Mouse (Mus musculus) lung, embryonic 14.5 days (tissue): ENCODE measurements around the gene Chrne. TPM values are rescaled to one million over a fixed set of nuclear protein-coding genes. Genes with fewer than 3 reads are reported as not detected.

Source experiments
- ATAC-seq: fragments of 200-750 bp; cut with Nextera tagmentation; 2 replicates; pipeline ENCODE4 v1.8.0; 2017; ENCODE audit warnings: mild to moderate bottlenecking, moderate TSS enrichment, moderate library complexity; ENCODE audit not compliant: insufficient read depth
- DNase-seq: peaks from one replicate; pipeline ENCODE4 v3.0.0-alpha.2; 2015
- H3K27ac ChIP-seq: fragments of 300-500 bp; sonication (generic); 2 replicates; pipeline ENCODE4 v1.5.1; 2014; ENCODE audit warnings: low read depth, mild to moderate bottlenecking, moderate library complexity
- H3K27me3 ChIP-seq: fragments of 300-500 bp; sonication (generic); 2 replicates; pipeline ENCODE4 v1.6.1; 2014; ENCODE audit warnings: low read length, control low read depth; ENCODE audit not compliant: insufficient read depth
- H3K36me3 ChIP-seq: fragments of 300-500 bp; sonication (generic); 2 replicates; pipeline ENCODE4 v1.6.1; 2014; ENCODE audit warnings: control low read depth; ENCODE audit not compliant: insufficient read depth
- H3K4me1 ChIP-seq: fragments of 300-500 bp; sonication (generic); 2 replicates; pipeline ENCODE4 v1.6.1; 2014; ENCODE audit warnings: antibody characterized with exemption, control low read depth; ENCODE audit not compliant: insufficient read depth
- H3K4me2 ChIP-seq: fragments of 300-500 bp; sonication (generic); 2 replicates; pipeline ENCODE4 v1.6.1; 2014; ENCODE audit warnings: mild to moderate bottlenecking
- H3K4me3 ChIP-seq: fragments of 300-500 bp; sonication (generic); 2 replicates; pipeline ENCODE4 v1.5.1; 2014; ENCODE audit warnings: low read depth, low read length
- H3K9ac ChIP-seq: fragments of 300-500 bp; sonication (generic); 2 replicates; pipeline ENCODE4 v1.6.1; 2014
- H3K9me3 ChIP-seq: fragments of 300-500 bp; sonication (generic); 2 replicates; pipeline ENCODE4 v1.6.1; 2016; ENCODE audit warnings: low read depth, low read length, control low read depth
- CTCF ChIP-seq: IDR thresholded peaks from 2 replicates; pipeline ENCODE4 v1.5.1; 2016; ENCODE audit warnings: antibody characterized with exemption, low read depth
- WGBS: fragments of 180-500 bp; shearing (Covaris S2); extraction: QIAGEN DNeasy Blood & Tissue Kit; methylation state at CpG from one replicate; pipeline ENCODE4 v1.1.7; 2014; 5-methylcytosine and 5-hydroxymethylcytosine counted together
- polyA plus RNA-seq: library from polyadenylated mRNA; unstranded; fragments of >200 nt; fragmentation: Nextera tagmentation; extraction: Ambion mirVana; gene quantifications from 2 replicates; pipeline ENCODE4 v1.2.1, GENCODE M21; 2014

The Chrne gene
- polyA plus RNA-seq, 1 experiment from 2014 or later = not detected

DNA sequence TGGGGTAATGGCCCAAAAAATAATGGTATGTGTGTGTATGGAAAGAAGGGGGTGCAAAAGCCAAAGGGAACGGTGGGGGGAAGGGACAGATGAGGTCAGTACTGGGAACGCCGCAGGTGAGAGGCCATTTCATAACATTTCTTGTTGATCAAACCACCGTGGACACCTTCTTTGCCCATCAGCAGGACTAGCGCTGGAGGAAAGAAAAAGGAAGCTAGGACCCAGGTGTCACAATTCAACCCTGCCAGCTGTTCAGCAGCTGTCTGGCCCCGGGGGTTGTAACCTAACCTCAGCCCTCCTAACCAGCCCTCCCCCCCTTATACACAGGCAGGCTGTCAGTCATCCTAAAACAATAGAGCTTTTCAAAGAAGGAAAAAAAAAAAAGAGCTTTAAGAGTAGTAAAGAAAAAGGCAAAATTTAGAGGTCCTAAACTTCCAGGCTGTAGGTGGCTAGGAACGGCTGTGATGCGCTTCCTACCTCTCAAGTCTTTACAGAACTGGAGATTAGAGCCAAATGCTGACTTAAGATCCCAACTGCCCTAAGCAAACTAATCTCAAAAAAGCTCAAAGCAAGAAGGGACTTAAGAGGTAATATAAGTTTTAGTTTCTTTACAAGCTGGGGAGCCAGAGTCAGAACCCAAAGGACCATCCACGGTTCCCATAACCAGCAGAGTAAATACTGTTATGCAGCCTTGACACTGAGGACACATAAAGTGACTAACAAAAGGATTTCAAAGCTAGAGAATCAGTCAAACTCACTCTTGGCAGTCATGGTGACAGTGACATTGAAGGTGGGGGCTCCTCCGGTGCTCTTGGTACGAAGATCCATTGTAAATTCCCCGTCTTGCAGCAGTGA lies 33.2 kb upstream of the Chrne start:
- Histone ChIP-seq H3K9ac (peak overlapping the region; percentile 97), H3K4me2 (peak overlapping the region; percentile 97), H3K9me3 (no peaks in the 10 kb centered on the region), H3K36me3 (peaks cover 57% of the 10 kb centered on the region), H3K27ac (peak overlapping the region; percentile 99), H3K27me3 (no peaks in the 10 kb centered on the region), H3K4me3 (peak overlapping the region; percentile 100), H3K4me1 (peaks cover 15% of the 10 kb centered on the region)
- 45% methylated on average over 12 of the region's 12 CpGs for WGBS
- no peak for TF ChIP-seq CTCF
- no peak for ATAC-seq
- no peak for DNase-seq

DNA sequence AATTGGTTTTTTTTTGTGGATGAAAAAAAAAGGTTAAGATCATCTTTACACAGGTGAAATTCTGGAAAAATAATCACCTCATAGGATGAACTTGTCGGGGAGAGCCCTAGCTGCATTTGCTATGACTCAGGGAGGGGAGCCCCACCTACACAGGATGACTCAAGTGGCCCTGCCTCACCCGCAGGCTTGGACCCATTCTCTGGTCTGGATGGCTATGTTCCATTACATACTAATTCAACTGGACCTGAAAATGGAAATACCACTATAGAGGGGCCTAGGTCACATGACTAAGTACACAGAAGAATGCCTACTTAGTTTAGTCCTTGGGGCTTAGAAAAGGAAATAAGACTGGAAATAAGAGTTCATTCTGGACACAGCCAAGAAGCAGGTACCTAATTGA lies 32.4 kb upstream of the Chrne start:
- DNase-seq (no peak), ATAC-seq (no peak)
- Histone ChIP-seq H3K9ac (no peak overlapping the region), H3K4me1 (peaks cover 7% of the 10 kb centered on the region), H3K4me3 (peak overlapping the region; percentile 8), H3K4me2 (peak overlapping the region; percentile 97), H3K27ac (no peak overlapping the region), H3K36me3 (peaks cover 57% of the 10 kb centered on the region), H3K9me3 (no peaks in the 10 kb centered on the region), H3K27me3 (no peaks in the 10 kb centered on the region)
- 57% methylated on average over 2 of the region's 2 CpGs for WGBS
- no peak for TF ChIP-seq CTCF

DNA sequence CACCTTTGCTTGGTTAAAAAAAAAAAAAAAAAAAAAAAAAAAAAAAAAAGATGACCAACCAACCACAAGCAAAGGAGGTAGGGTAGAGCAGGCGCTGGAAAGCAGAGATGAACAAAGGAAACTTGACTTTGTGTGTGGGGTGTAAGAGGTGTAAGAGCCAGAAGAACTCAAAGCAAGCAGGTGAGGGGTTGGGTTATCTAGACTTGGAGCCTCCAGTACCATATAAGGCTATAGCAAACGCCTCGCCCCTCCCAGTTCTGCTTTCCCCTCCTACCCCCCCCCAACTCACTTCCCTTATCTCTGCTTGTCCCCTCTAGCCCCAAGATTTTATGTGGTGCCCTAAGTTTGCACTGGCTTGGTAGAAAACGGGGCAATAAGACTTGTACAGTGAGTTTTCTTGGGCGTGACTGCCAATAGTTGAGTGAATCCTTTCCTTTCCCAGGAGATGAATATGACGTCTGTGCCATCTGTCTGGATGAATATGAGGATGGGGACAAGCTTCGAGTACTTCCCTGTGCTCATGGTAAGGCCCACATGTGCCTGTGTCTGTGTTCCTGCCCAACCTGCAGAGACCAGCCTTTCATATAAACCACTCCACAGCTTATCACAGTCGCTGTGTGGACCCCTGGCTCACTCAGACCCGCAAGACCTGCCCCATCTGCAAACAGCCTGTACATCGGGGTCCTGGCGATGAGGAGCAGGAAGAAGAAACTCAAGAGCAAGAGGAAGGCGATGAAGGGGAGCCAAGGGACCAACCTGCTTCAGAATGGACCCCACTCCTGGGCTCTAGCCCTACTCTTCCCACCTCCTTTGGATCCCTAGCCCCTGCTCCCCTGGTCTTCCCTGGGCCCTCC lies 31.5 kb upstream of the Chrne start:
- H3K9ac ChIP-seq = no peak overlapping the region; the same call in 1 of the 2 replicates
- DNase-seq = no peak
- WGBS = 68% methylated on average over 12 of the region's 12 CpGs
- H3K4me3 ChIP-seq = peak overlapping the region; percentile 8
- peaks cover 60% of the 10 kb centered on the region for H3K36me3 ChIP-seq
- peak overlapping the region; percentile 18; the same call in 1 of the 2 replicates for H3K27ac ChIP-seq
- no peaks in the 10 kb centered on the region for H3K27me3 ChIP-seq
- no peak for ATAC-seq
- no peak for TF ChIP-seq CTCF
- H3K4me2 ChIP-seq = peak overlapping the region; percentile 97; the same call in 1 of the 2 replicates
- H3K4me1 ChIP-seq = peaks cover 8% of the 10 kb centered on the region
- H3K9me3 ChIP-seq = no peaks in the 10 kb centered on the region

DNA sequence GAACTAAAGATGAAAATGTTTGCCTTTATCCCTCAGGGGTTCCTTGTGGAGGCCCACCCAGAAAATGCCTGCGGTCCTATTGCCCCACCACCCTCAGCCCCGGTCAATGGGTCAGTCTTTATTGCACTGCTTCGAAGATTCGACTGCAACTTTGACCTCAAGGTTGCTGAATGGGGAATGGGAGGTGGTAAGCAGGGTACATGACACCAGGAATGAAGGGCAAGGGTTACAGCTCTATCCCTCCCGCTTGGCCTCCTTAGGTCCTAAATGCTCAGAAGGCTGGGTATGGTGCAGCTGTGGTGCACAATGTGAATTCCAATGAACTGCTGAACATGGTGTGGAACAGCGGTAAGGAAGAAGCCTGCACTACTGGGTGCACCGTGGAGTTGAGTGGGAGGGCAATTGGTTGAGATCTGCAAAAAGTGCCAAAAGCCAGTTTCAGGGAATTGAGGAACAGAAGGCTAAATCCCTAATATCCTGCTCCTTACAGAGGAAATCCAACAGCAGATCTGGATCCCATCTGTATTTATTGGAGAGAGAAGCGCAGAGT lies 30.2 kb upstream of the Chrne start:
- H3K27me3 ChIP-seq = no peaks in the 10 kb centered on the region
- 78% methylated on average over 8 of the region's 8 CpGs for WGBS
- no peak overlapping the region for H3K27ac ChIP-seq
- TF ChIP-seq CTCF = no peak
- peak overlapping the region; percentile 98 for H3K4me2 ChIP-seq
- H3K9ac ChIP-seq = no peak overlapping the region
- peaks cover 11% of the 10 kb centered on the region for H3K4me1 ChIP-seq
- ATAC-seq = no peak
- H3K36me3 ChIP-seq = peaks cover 73% of the 10 kb centered on the region
- no peaks in the 10 kb centered on the region for H3K9me3 ChIP-seq
- no peak for DNase-seq
- H3K4me3 ChIP-seq = peak overlapping the region; percentile 74

DNA sequence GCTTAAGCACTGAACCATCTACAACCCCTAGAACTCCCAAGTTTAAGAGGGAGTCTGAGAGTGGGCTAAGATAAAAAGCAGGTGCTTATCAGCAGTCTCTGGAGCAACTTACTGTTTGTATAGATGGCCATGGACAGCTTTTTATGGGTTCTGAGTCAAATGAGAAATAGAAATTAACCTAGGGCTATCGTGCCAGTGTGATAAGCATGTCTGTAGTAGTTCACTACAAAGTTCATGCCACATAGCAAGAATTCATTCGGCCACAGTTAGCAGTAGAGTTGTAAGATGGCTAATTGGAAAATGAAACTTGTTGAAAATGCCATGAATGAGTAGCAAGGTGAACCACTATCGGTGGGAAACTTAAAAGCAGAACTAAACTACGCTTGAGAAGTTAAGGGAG lies 29.5 kb upstream of the Chrne start:
- H3K4me1 ChIP-seq = peaks cover 11% of the 10 kb centered on the region
- ATAC-seq (no peak), DNase-seq (no peak)
- no peak for TF ChIP-seq CTCF
- no peaks in the 10 kb centered on the region for H3K27me3 ChIP-seq
- H3K36me3 ChIP-seq = peaks cover 80% of the 10 kb centered on the region
- H3K27ac ChIP-seq = peak overlapping the region; percentile 95; the same call in 1 of the 2 replicates
- H3K9ac ChIP-seq = peak overlapping the region; percentile 84
- 74% methylated on average over 4 of the region's 4 CpGs for WGBS
- no peaks in the 10 kb centered on the region for H3K9me3 ChIP-seq
- H3K4me3 ChIP-seq = peak overlapping the region; percentile 74
- peak overlapping the region; percentile 98 for H3K4me2 ChIP-seq

DNA sequence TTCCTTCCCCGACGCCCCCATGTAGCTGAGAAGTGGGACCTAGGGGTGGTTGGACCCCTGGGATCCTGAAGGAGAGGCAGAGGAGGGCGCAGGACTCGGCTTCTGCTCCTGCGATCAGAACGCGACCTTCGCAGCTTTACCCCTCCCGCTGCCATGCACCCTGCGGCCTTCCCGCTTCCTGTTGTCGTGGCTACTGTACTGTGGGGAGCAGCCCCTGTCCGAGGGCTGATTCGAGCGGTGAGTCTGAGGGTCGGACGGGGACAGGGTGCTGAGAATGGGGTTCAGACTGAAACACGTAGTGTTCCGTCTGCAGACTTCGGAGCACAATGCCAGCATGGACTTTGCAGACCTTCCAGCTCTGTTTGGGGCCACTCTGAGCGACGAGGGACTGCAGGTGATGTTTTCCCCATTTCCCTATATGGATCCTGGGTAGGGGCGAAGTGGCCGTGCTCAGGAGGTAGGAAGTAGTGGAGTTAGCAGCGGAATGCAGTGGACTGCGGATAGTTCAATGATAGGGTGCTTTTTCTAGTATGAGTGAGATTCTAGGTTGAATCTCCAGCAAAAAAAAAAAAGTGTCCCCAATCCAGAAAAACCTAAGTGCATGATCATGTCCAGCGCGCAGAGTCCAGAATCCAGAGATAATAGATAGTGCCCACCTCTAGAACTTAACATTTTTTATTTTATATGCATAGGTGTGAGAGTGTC lies 28.9 kb upstream of the Chrne start:
- Histone ChIP-seq H3K4me1 (peaks cover 11% of the 10 kb centered on the region), H3K4me3 (peak overlapping the region; percentile 74), H3K9ac (peak overlapping the region; percentile 84), H3K27me3 (no peaks in the 10 kb centered on the region), H3K9me3 (no peaks in the 10 kb centered on the region), H3K36me3 (peaks cover 78% of the 10 kb centered on the region), H3K27ac (peak overlapping the region; percentile 95), H3K4me2 (peak overlapping the region; percentile 98)
- no peak for TF ChIP-seq CTCF
- peak; percentile 50 for DNase-seq
- WGBS = 2% methylated on average over 28 of the region's 28 CpGs
- ATAC-seq = peak; percentile 18; the same call in 1 of the 2 replicates
